Comparison of ENCODE assay signal across 20 mouse cellular contexts in the genomic region with DNA sequence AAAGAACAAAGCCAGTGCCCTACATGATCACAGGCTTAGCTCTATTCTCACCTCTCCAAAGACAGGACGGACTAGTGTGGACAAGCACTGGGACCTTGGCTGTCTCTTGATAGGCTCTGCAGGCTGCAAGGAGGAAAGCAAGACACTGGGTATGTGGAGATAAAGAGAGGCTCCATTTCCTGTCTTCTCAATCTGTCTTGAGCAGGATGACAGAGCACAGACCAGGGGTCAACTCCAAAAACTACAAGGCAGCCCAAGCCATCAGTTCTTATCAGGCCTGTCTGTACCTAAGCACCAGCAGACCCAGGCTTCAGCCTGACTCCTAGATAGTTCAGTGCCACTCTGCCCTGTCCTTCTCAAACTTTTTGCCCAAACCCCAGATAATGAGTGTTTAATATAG. TPM values are rescaled to one million over a fixed set of nuclear protein-coding genes. Genes with fewer than 3 reads are reported as not detected.
DNase-seq lines count a peak whose midpoint lies in the region; ATAC-seq and TF ChIP-seq lines count a peak whose summit lies in the region.
"Had no signal": no experiment of that assay in that cellular context is flagged by ENCODE, and none has a peak within 500 bp of the region (broad histone marks: within the 10 kb centered on the region; RNA-seq: fewer than 3 reads in every experiment).

No protein-coding gene starts in this region.

- DNase-seq in liver, embryonic 14.5 days (ENCODE audit: low read depth in 3 of 3, low spot score in 3 of 3), result no peak
- no peak for DNase-seq in left cerebral cortex, adult 2 months (ENCODE audit: extremely low spot score in 1 of 2, low spot score in 2 of 2)
- DNase-seq in kidney, adult 8-10 months, result no peak
- no peak for DNase-seq in kidney, postnatal 4 days
- DNase-seq: adrenal gland, postnatal 14 days; cerebellum, adult 2 months; forebrain, postnatal 0 days; gastrocnemius, postnatal 36 days; heart, adult 2 months; kidney, postnatal 25 days; retina, postnatal 1 day; thymus, postnatal 25 days had no signal

- no peak for ATAC-seq in megakaryocyte, adult 5-6 weeks (ENCODE audit: poor library complexity, severe bottlenecking)
- ATAC-seq in common myeloid progenitor, adult 5-6 weeks (replicated peaks; ENCODE audit: low read depth, poor library complexity, severe bottlenecking), result peak; percentile 86
- ATAC-seq in liver, embryonic 14.5 days (ENCODE audit: insufficient read depth), result peak; percentile 81
- ATAC-seq: forebrain, postnatal 0 days; midbrain, embryonic 15.5 days had no signal

- no peak overlapping the region for H3K27ac ChIP-seq in liver, embryonic 14.5 days
- H3K27ac ChIP-seq in left cerebral cortex, adult 2 months, result no peak overlapping the region
- H3K27ac ChIP-seq: heart, adult 2 months; hindbrain, embryonic 15.5 days; limb, embryonic 13.5 days; midbrain, embryonic 15.5 days; neural tube, embryonic 13.5 days had no signal

- no peak for TF ChIP-seq CTCF in liver, embryonic 14.5 days (IDR thresholded peaks at IDR 0.05; ENCODE audit: low read depth)
- no peak for TF ChIP-seq CTCF in left cerebral cortex, adult 2 months (IDR thresholded peaks at IDR 0.05)

- H3K4me2 ChIP-seq in liver, embryonic 14.5 days (ENCODE audit: low read depth), result no peak overlapping the region
- H3K4me2 ChIP-seq: hindbrain, embryonic 15.5 days; limb, embryonic 13.5 days; midbrain, embryonic 15.5 days; neural tube, embryonic 13.5 days had no signal

- peaks cover 99% of the 10 kb centered on the region for H3K36me3 ChIP-seq in megakaryocyte, embryonic 14.5 days (replicated peaks; ENCODE audit: low read length)
- H3K36me3 ChIP-seq in liver, embryonic 14.5 days (replicated peaks; ENCODE audit: control insufficient read depth, insufficient read depth, low read depth), result peaks cover 28% of the 10 kb centered on the region

- TF ChIP-seq EP300 in liver, embryonic 14.5 days (IDR thresholded peaks at IDR 0.05; ENCODE audit: low read depth), result peak; percentile 34; the same call in 1 of the 2 replicates

- no peaks in the 10 kb centered on the region for H3K27me3 ChIP-seq in megakaryocyte, embryonic 14.5 days (replicated peaks)
- H3K27me3 ChIP-seq in liver, embryonic 14.5 days (ENCODE audit: control insufficient read depth, insufficient read depth, low read length), result no peaks in the 10 kb centered on the region
- H3K27me3 ChIP-seq: hindbrain, embryonic 15.5 days; limb, embryonic 13.5 days; midbrain, embryonic 15.5 days; neural tube, embryonic 13.5 days had no signal

- peaks cover 81% of the 10 kb centered on the region for H3K4me1 ChIP-seq in megakaryocyte, embryonic 14.5 days
- peaks cover 0 to 12% of the 10 kb centered on the region in 2 experiments; a peak in 2 of 4 replicates for H3K4me1 ChIP-seq in liver, embryonic 14.5 days (replicated peaks; ENCODE audit: control insufficient read depth in 2 of 2, insufficient read depth in 2 of 2, low read length in 1 of 2)
- H3K4me1 ChIP-seq: hindbrain, embryonic 15.5 days; midbrain, embryonic 15.5 days; neural tube, embryonic 13.5 days had no signal

- no peak overlapping the region for H3K9ac ChIP-seq in liver, embryonic 14.5 days (replicated peaks)
- H3K9ac ChIP-seq: forebrain, postnatal 0 days; hindbrain, embryonic 15.5 days; limb, embryonic 13.5 days; midbrain, embryonic 15.5 days; neural tube, embryonic 13.5 days had no signal

- intact Hi-C loops in left cerebral cortex, adult 2 months (cut with DNase I), result no loop called here

- WGBS in liver, embryonic 14.5 days (ENCODE audit: insufficient replicate concordance), result 21% methylated on average over 1 of the region's 1 CpGs

- peak overlapping the region; percentile 79 for H3K4me3 ChIP-seq in megakaryocyte, embryonic 14.5 days (replicated peaks)
- H3K4me3 ChIP-seq in liver, embryonic 14.5 days (ENCODE audit: insufficient read depth in 1 of 2, low read depth in 2 of 2, low read length in 2 of 2), result no peak overlapping the region
- H3K4me3 ChIP-seq in left cerebral cortex, adult 2 months, result no peak overlapping the region
- H3K4me3 ChIP-seq: heart, adult 2 months; hindbrain, embryonic 15.5 days; limb, embryonic 13.5 days; midbrain, embryonic 15.5 days; myocyte; neural tube, embryonic 13.5 days had no signal

- no peaks in the 10 kb centered on the region for H3K9me3 ChIP-seq in megakaryocyte, embryonic 14.5 days
- no peaks in the 10 kb centered on the region for H3K9me3 ChIP-seq in liver, embryonic 14.5 days (ENCODE audit: control insufficient read depth, low read length)
- H3K9me3 ChIP-seq: hindbrain, embryonic 15.5 days; limb, embryonic 13.5 days; midbrain, embryonic 15.5 days; neural tube, embryonic 13.5 days had no signal

RNA-seq across cellular contexts. Expression of a gene that starts 34.0 kb away (rescaled TPM):
- polyA plus RNA-seq in megakaryocyte, embryonic 14.5 days (2012; ENCODE audit: insufficient read depth, low replicate concordance), result 21.0 and 51.8 TPM in 2 replicates
- 21.4 and 22.7 TPM in 2 replicates for total RNA-seq in megakaryocyte, adult 5-6 weeks (2015)
- total RNA-seq in megakaryocyte, adult 5-6 weeks (2017), result 26.5 and 39.6 TPM in 2 replicates
- total RNA-seq in common myeloid progenitor, adult 5-6 weeks (2017), result 25.1 and 40.3 TPM in 2 replicates
- polyA plus RNA-seq in liver, embryonic 14.5 days (2012; rRNA removed), result 28.4 and 39.2 TPM in 2 replicates
- polyA plus RNA-seq in liver, embryonic 14.5 days (2014; fragmentation: Nextera tagmentation; extraction: Ambion mirVana), result 39.9 and 41.1 TPM in 2 replicates
- total RNA-seq in left cerebral cortex, adult 2 months (2021), result 100 to 1,000 TPM; 360 to 388 TPM
